Mouse (Mus musculus): Measurements from ENCODE around the gene Ralgapa2. TPM values are rescaled to one million over a fixed set of nuclear protein-coding genes. Genes with fewer than 3 reads are reported as not detected.

The Ralgapa2 gene
- polyA plus RNA-seq, 1 experiment from 2014 or later: 9.6 TPM

- no peak for ATAC-seq (ENCODE audit: insufficient read depth, low FRiP score)
- H3K4me1 ChIP-seq (ENCODE audit: control insufficient read depth, insufficient read depth, low read length): peaks cover 25% of the 10 kb centered on the region; the same call in 1 of the 2 replicates
- WGBS: 18% methylated on average over 6 of the region's 6 CpGs
- H3K4me2 ChIP-seq (ENCODE audit: low read depth, low read length): no peak overlapping the region
- H3K27me3 ChIP-seq (ENCODE audit: control insufficient read depth, insufficient read depth, low read length): peaks cover 71% of the 10 kb centered on the region
- H3K4me3 ChIP-seq (replicated peaks; ENCODE audit: low read length): no peak overlapping the region
- no peak overlapping the region for H3K9ac ChIP-seq (ENCODE audit: low read length)
- no peaks in the 10 kb centered on the region for H3K9me3 ChIP-seq (replicated peaks; ENCODE audit: control insufficient read depth, low read length)
- no peak overlapping the region for H3K27ac ChIP-seq (ENCODE audit: low read length)
- H3K36me3 ChIP-seq (ENCODE audit: control insufficient read depth, insufficient read depth, low read length): no peaks in the 10 kb centered on the region
These were observed 286.3 kb downstream of the Ralgapa2 start for GRCm38 (mm10) chr2:146225818-146226217.

DNA sequence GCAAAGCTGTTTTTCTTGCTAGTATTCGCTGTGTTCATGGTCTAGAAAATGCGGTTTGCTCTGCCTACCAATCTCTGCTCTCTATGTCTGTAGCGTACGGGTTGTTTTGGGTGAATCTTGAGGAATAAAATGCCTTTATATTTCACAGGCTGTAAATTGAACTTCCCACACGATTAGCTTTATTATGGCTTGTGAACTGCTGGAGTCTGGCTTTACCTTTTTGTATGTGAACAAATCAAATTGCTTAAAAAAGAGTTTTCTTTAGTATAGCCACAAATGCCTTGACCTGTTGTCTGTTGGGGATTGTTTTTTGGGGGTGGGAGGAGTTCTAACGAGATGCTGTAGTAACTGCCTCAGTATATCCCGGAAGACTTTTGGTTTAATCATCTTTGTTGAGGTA is 288.0 kb downstream of the Ralgapa2 start:
- 17% methylated on average over 7 of the region's 7 CpGs for WGBS
- Histone ChIP-seq H3K27me3 (ENCODE audit: control insufficient read depth, insufficient read depth, low read length) (peaks cover 79% of the 10 kb centered on the region), H3K4me2 (ENCODE audit: low read depth, low read length) (no peak overlapping the region), H3K9ac (ENCODE audit: low read length) (no peak overlapping the region), H3K27ac (ENCODE audit: low read length) (no peak overlapping the region), H3K36me3 (ENCODE audit: control insufficient read depth, insufficient read depth, low read length) (no peaks in the 10 kb centered on the region), H3K4me1 (ENCODE audit: control insufficient read depth, insufficient read depth, low read length) (peaks cover 25% of the 10 kb centered on the region; the same call in 1 of the 2 replicates), H3K9me3 (replicated peaks; ENCODE audit: control insufficient read depth, low read length) (no peaks in the 10 kb centered on the region), H3K4me3 (replicated peaks; ENCODE audit: low read length) (peak overlapping the region; percentile 53; the same call in 1 of the 2 replicates)
- no peak for ATAC-seq (ENCODE audit: insufficient read depth, low FRiP score)

GRCm38 (mm10) chr2:146223176-146223905 is 288.8 kb downstream of the Ralgapa2 start:
- Histone ChIP-seq H3K4me2 (ENCODE audit: low read depth, low read length) (peak overlapping the region; percentile 96), H3K36me3 (ENCODE audit: control insufficient read depth, insufficient read depth, low read length) (no peaks in the 10 kb centered on the region), H3K9ac (ENCODE audit: low read length) (peak overlapping the region; percentile 48; the same call in 1 of the 2 replicates), H3K4me3 (replicated peaks; ENCODE audit: low read length) (peak overlapping the region; percentile 53), H3K4me1 (ENCODE audit: control insufficient read depth, insufficient read depth, low read length) (peaks cover 26% of the 10 kb centered on the region), H3K27ac (ENCODE audit: low read length) (no peak overlapping the region), H3K9me3 (replicated peaks; ENCODE audit: control insufficient read depth, low read length) (no peaks in the 10 kb centered on the region), H3K27me3 (ENCODE audit: control insufficient read depth, insufficient read depth, low read length) (peaks cover 82% of the 10 kb centered on the region)
- 1% methylated on average over 73 of the region's 75 CpGs for WGBS
- no peak for ATAC-seq (ENCODE audit: insufficient read depth, low FRiP score)

DNA sequence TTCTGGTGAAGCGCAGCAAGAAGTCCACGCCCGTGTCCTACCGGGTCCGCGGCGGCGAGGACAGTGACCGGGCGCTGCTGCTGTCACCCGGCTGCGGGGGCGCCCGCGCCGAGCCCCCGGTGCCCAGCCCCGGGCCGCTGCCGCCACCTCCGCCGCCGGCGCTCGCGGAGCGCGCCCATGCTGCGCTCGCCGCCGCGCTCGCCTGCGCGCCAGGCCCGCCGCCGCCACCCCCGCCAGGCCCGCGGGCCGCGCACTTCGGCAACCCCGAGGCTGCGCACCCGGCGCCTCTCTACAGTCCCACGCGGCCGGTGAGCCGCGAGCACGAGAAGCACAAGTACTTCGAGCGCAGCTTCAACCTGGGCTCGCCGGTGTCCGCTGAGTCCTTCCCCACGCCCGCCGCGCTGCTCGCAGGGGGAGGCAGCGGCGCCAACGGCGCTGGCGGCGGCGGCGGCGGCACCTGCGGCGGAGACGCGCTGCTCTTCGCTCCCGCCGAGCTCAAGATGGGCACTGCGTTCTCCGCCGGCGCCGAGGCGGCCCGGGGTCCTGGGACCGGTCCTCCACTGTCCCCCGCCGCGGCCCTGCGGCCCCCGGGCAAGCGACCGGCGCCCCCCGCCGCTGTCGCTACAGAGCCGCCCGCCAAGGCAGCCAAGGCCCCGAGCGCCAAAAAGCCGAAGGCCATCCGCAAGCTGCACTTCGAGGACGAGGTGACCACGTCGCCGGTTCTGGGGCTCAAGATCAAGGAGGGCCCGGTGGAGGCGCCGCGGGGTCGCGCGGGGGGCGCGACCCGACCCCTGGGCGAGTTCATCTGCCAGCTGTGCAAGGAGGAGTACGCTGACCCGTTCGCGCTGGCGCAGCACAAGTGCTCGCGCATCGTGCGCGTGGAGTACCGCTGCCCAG is 289.6 kb downstream of the Ralgapa2 start:
- peaks cover 83% of the 10 kb centered on the region for H3K27me3 ChIP-seq (ENCODE audit: control insufficient read depth, insufficient read depth, low read length)
- peak overlapping the region; percentile 48 for H3K9ac ChIP-seq (ENCODE audit: low read length)
- H3K4me3 ChIP-seq (replicated peaks; ENCODE audit: low read length): peak overlapping the region; percentile 53
- H3K4me1 ChIP-seq (ENCODE audit: control insufficient read depth, insufficient read depth, low read length): peaks cover 32% of the 10 kb centered on the region
- under 1% methylated on average over 91 of the region's 133 CpGs for WGBS
- peak; percentile 23; the same call in 1 of the 2 replicates for ATAC-seq (ENCODE audit: insufficient read depth, low FRiP score)
- H3K36me3 ChIP-seq (ENCODE audit: control insufficient read depth, insufficient read depth, low read length): no peaks in the 10 kb centered on the region
- no peaks in the 10 kb centered on the region for H3K9me3 ChIP-seq (replicated peaks; ENCODE audit: control insufficient read depth, low read length)
- no peak overlapping the region for H3K27ac ChIP-seq (ENCODE audit: low read length)
- H3K4me2 ChIP-seq (ENCODE audit: low read depth, low read length): peak overlapping the region; percentile 96

DNA sequence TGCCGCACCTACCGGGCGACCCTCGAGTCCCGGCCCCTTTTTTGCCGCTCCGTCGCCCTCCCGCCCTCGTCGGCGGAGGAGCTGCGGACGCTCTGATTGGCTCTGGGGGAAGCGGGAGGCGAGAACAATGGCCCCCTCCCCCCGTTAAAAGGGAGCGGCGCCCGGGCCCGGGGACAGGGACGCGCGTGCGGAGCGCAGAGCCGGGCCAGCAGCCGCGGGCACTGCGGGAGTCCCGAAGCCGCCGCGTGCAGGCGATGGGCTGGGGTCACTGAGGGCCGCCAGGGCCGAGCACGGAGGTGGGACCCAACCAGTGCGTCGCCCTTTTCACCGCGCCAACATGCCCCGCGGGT is 290.2 kb downstream of the Ralgapa2 start:
- H3K9me3 ChIP-seq (replicated peaks; ENCODE audit: control insufficient read depth, low read length): no peaks in the 10 kb centered on the region
- H3K4me3 ChIP-seq (replicated peaks; ENCODE audit: low read length): peak overlapping the region; percentile 53
- peak; percentile 39 for ATAC-seq (ENCODE audit: insufficient read depth, low FRiP score)
- H3K9ac ChIP-seq (ENCODE audit: low read length): peak overlapping the region; percentile 48
- WGBS: under 1% methylated on average over 42 of the region's 44 CpGs
- peaks cover 83% of the 10 kb centered on the region for H3K27me3 ChIP-seq (ENCODE audit: control insufficient read depth, insufficient read depth, low read length)
- peaks cover 32% of the 10 kb centered on the region for H3K4me1 ChIP-seq (ENCODE audit: control insufficient read depth, insufficient read depth, low read length)
- no peak overlapping the region for H3K27ac ChIP-seq (ENCODE audit: low read length)
- H3K36me3 ChIP-seq (ENCODE audit: control insufficient read depth, insufficient read depth, low read length): no peaks in the 10 kb centered on the region
- peak overlapping the region; percentile 96 for H3K4me2 ChIP-seq (ENCODE audit: low read depth, low read length)

GRCm38 (mm10) chr2:146221076-146221928 is 290.8 kb downstream of the Ralgapa2 start, which contains the start of gene Insm1:
TSS of gene Insm1 (plus strand) at chr2:146221921.
- H3K4me3 ChIP-seq (replicated peaks; ENCODE audit: low read length): peak within 1 kb of the TSS; percentile 53
- peak; percentile 68 for ATAC-seq (ENCODE audit: insufficient read depth, low FRiP score)
- H3K27me3 ChIP-seq (ENCODE audit: control insufficient read depth, insufficient read depth, low read length): peaks cover 82% of the 10 kb centered on the region
- peaks cover 32% of the 10 kb centered on the region for H3K4me1 ChIP-seq (ENCODE audit: control insufficient read depth, insufficient read depth, low read length)
- under 1% methylated on average over 60 of the region's 86 CpGs for WGBS
- no peaks in the 10 kb centered on the region for H3K36me3 ChIP-seq (ENCODE audit: control insufficient read depth, insufficient read depth, low read length)
- peak within 1 kb of the TSS; percentile 48 for H3K9ac ChIP-seq (ENCODE audit: low read length)
- no peaks in the 10 kb centered on the region for H3K9me3 ChIP-seq (replicated peaks; ENCODE audit: control insufficient read depth, low read length)
- H3K27ac ChIP-seq (ENCODE audit: low read length): no peak within 1 kb of the TSS
- peak within 1 kb of the TSS; percentile 96 for H3K4me2 ChIP-seq (ENCODE audit: low read depth, low read length)

GRCm38 (mm10) chr2:146220591-146221075 is 291.5 kb downstream of the Ralgapa2 start:
- H3K36me3 ChIP-seq (ENCODE audit: control insufficient read depth, insufficient read depth, low read length): no peaks in the 10 kb centered on the region
- H3K9ac ChIP-seq (ENCODE audit: low read length): no peak overlapping the region
- no peak for ATAC-seq (ENCODE audit: insufficient read depth, low FRiP score)
- peak overlapping the region; percentile 53 for H3K4me3 ChIP-seq (replicated peaks; ENCODE audit: low read length)
- peaks cover 82% of the 10 kb centered on the region for H3K27me3 ChIP-seq (ENCODE audit: control insufficient read depth, insufficient read depth, low read length)
- H3K27ac ChIP-seq (ENCODE audit: low read length): no peak overlapping the region
- H3K9me3 ChIP-seq (replicated peaks; ENCODE audit: control insufficient read depth, low read length): no peaks in the 10 kb centered on the region
- 3% methylated on average over 24 of the region's 24 CpGs for WGBS
- H3K4me2 ChIP-seq (ENCODE audit: low read depth, low read length): peak overlapping the region; percentile 96
- H3K4me1 ChIP-seq (ENCODE audit: control insufficient read depth, insufficient read depth, low read length): peaks cover 32% of the 10 kb centered on the region

DNA sequence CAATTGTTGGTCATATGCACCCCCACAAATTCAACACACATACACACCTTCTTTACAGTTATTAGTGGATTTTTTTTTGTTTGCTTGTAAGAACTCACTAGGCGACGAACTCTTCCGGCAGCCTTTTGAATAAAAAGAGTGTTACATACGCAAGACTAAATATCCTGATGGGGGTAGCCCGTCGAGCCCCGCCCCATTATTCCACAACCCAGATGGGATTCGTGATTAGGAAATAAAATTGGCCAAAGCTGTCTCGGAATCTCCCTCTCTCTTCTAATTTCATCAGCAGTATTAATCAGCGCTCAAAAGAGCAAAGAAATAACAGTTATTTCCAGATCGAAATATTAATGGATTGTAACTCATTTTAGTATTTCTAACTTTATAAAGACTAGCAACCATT is 292.4 kb downstream of the Ralgapa2 start:
- no peaks in the 10 kb centered on the region for H3K9me3 ChIP-seq (replicated peaks; ENCODE audit: control insufficient read depth, low read length)
- H3K4me3 ChIP-seq (replicated peaks; ENCODE audit: low read length): no peak overlapping the region
- H3K4me1 ChIP-seq (ENCODE audit: control insufficient read depth, insufficient read depth, low read length): peaks cover 32% of the 10 kb centered on the region
- ATAC-seq (ENCODE audit: insufficient read depth, low FRiP score): no peak
- no peak overlapping the region for H3K9ac ChIP-seq (ENCODE audit: low read length)
- H3K4me2 ChIP-seq (ENCODE audit: low read depth, low read length): no peak overlapping the region
- WGBS: 12% methylated on average over 11 of the region's 11 CpGs
- peaks cover 82% of the 10 kb centered on the region for H3K27me3 ChIP-seq (ENCODE audit: control insufficient read depth, insufficient read depth, low read length)
- H3K27ac ChIP-seq (ENCODE audit: low read length): no peak overlapping the region
- no peaks in the 10 kb centered on the region for H3K36me3 ChIP-seq (ENCODE audit: control insufficient read depth, insufficient read depth, low read length)
